In genomic region chr12:48963451-48963850, GRCm38 (mm10) we compare ENCODE assay signal across 1 mouse cellular context.
TF ChIP-seq lines count a peak whose summit lies in the region.

No protein-coding gene starts in this region.

TF ChIP-seq in MEL, 35 proteins besides CTCF, POLR2A, EP300 and RAD21 (continued from another document):
- TF ChIP-seq TCF12 (IDR thresholded peaks at IDR 0.05; ENCODE audit: low read depth, low read length) (no peak), USF2 (IDR thresholded peaks at IDR 0.05; ENCODE audit: borderline replicate concordance in 1 of 2, insufficient read depth in 1 of 2, low read depth in 1 of 2, low read length in 2 of 2) (no peak), GATA1 (IDR thresholded peaks at IDR 0.05; ENCODE audit: low read depth, low read length) (peak; percentile 46; the same call in 1 of the 2 replicates), MAZ (IDR thresholded peaks at IDR 0.05; ENCODE audit: low read depth, low read length) (no peak), E2F4 (IDR thresholded peaks at IDR 0.05; ENCODE audit: borderline replicate concordance, low read depth, low read length) (no peak), SIN3A (IDR thresholded peaks at IDR 0.05; ENCODE audit: low read length) (no peak), TAL1 (IDR thresholded peaks at IDR 0.05; ENCODE audit: low read length) (no peak)
